Mouse (Mus musculus): Measurements from ENCODE around the gene Trp53bp1.
A peak's percentile ranks its signal among the peaks of the same experiment; 100 is the strongest.

Trp53bp1 gene

DNA sequence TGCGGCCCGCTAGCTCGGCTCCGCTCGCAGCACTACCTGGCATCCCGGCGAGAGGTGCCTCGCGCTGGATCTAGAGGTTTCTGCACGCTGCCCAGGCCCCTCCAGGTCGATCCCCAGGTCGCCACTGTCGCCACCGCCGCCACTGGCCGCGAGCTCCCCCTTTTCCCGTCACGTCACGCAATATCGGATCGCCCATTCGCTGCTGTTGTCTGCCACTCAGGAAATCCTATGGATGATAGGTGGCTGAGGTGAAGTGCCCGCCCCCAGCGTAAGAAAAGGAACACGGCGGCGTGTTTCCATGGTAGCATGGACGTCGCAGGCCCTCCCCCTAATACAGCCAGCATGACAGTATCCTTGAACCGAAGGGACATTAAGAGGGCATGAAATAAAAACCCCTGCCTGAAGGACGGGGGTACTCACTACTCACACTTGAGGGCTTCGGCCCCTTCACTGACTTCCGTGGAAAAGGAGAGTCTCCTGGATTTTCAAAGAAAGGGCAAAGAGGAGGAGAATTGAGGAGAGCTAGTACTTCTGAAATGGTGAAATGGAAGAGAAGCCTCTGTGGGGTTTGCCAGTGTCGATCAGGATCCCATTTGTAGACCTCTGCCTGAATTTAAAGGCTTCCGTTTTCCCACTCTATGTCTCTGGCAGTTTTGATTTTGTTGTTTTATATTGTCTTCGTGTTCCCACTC lies at the start of gene Trp53bp1:
TSS of gene Trp53bp1 (minus strand) at position 172 of the 692 bp plus-strand sequence.
- DNase-seq (ENCODE audit: low spot score in 2 of 2): peak; percentile 88 to 97

DNA sequence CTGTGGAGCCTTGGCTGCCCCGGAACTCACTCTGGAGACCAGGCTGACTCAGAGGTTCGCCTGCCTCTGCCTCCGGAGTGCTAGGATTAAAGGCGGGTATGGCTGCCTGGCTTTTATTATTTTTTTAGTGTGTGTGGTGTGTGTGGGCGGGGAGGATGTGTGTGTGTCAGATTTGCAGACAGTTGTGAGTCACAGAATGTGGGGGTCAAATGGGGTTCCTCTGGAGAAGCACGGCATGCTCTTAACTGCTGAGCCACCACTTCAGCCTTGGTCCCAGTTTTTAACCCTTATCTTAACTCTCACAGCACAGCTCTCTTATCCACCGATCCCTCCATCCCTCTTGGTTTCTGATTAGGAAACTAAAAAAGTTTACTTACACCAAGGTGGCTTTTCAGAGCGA lies 45.1 kb upstream of the Trp53bp1 start:
- no peak for DNase-seq (ENCODE audit: low spot score in 2 of 2)

DNA sequence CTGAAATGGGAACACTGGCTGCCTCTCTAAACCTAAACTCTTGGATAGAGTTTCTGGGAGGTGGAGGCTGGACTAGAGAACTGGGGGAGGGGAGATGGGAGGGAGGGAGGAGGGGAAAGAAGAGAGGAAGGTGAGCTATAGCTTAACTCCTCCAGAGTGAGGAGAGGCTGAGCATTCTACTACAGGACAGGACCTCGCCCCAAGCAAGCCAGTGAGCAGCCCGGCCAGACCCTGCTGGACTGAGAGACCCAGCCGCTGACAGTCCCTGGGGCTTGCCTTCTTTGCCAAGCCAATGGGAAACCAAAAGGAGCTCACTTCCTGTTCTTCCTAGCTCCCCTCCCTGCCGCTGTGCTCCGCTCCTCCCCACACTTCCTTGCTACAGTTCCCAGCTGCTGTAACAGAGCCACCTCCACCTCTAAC lies 37.8 kb upstream of the Trp53bp1 start:
- DNase-seq (ENCODE audit: low spot score in 2 of 2): no peak

DNA sequence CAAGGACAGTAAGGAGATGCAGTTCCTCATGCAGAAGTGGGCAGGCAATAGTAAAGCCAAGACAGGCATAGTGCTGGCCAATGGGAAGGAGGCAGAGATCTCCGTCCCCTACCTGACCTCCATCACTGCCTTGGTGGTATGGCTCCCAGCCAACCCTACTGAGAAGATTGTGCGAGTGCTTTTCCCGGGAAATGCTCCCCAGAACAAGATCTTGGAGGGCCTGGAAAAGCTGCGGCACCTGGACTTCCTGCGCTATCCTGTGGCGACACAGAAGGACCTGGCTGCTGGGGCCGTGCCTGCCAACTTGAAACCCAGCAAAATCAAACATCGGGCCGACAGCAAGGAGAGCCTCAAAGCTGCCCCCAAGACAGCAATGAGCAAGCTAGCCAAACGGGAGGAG lies 28.8 kb upstream of the Trp53bp1 start:
- no peak for DNase-seq (ENCODE audit: low spot score in 2 of 2)

DNA sequence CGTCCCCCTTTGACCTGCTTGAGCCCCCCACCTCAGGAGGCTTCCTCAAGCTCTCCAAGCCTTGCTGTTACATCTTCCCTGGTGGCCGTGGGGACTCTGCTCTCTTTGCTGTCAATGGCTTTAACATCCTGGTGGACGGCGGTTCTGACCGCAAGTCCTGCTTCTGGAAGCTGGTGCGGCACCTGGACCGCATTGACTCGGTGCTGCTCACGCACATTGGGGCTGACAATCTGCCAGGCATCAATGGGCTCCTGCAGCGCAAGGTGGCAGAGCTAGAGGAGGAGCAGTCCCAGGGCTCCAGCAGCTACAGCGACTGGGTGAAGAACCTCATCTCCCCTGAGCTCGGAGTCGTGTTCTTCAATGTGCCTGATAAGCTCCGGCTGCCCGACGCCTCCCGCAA lies 28.3 kb upstream of the Trp53bp1 start:
- no peak for DNase-seq (ENCODE audit: low spot score in 2 of 2)

DNA sequence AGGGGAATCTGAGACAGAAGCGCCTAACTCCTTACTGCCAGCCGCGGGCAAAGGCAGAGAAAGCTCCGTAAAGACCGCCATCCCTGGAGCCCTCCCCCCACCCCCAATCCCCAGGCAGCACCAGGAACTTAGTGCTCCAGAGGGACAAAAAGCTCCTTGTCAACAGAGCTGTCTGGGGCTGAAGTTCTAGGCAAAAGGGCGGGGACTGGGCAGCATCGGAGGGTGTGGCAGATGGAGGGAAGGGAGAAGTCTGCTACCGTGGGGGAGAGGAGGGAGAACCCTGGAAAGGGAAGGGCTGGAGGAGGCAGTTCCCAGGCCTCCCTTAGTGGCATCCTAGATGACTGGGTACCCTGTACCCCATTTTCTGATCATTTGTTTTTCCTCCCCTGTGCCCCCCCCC lies 26.9 kb upstream of the Trp53bp1 start:
- no peak for DNase-seq (ENCODE audit: low spot score in 2 of 2)

DNA sequence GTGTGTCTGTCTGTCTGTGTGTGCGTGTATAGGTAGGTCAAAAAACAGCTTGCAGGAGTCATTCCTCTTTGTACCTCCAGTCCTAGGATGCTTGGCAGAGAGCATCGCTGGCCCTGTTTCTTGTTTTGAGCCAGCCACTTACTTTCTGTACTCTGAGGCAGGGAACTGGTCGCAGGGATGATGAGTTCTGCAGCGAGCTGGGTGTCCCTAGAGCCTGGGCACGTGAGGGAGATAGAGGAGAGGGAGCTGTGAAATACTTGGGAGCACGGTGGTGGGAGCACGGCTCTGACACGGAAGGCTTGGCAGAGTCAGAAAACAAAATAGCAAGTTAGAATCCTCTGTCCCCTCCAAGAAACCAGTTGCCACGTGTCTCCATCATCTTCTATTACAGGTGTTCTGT lies 26.5 kb upstream of the Trp53bp1 start:
- DNase-seq (ENCODE audit: low spot score in 2 of 2): no peak

DNA sequence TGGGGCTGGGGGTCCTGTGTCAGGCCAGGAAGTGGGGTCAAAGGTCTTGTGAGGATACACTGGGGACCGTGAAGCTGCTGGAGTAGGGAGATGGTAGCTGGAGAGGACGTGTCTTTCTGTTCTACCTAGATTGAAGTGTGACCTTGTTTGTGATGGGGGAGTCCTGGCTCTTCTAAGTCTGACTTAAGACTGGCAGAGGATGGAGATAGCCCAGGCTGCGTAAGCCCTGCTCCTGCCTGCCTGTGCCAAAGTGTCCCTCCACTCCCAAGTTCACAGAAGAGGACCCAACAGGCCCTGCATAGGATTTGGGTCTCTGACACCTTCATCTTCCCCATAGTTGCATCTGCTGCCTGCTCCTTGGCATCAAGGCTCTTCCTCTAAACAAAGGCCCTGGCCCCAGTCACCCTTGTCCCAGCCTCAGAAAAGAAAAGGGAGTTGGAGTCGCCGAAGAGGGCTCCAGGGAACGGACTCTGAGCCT lies 25.6 kb upstream of the Trp53bp1 start:
- DNase-seq (ENCODE audit: low spot score in 2 of 2): no peak

DNA sequence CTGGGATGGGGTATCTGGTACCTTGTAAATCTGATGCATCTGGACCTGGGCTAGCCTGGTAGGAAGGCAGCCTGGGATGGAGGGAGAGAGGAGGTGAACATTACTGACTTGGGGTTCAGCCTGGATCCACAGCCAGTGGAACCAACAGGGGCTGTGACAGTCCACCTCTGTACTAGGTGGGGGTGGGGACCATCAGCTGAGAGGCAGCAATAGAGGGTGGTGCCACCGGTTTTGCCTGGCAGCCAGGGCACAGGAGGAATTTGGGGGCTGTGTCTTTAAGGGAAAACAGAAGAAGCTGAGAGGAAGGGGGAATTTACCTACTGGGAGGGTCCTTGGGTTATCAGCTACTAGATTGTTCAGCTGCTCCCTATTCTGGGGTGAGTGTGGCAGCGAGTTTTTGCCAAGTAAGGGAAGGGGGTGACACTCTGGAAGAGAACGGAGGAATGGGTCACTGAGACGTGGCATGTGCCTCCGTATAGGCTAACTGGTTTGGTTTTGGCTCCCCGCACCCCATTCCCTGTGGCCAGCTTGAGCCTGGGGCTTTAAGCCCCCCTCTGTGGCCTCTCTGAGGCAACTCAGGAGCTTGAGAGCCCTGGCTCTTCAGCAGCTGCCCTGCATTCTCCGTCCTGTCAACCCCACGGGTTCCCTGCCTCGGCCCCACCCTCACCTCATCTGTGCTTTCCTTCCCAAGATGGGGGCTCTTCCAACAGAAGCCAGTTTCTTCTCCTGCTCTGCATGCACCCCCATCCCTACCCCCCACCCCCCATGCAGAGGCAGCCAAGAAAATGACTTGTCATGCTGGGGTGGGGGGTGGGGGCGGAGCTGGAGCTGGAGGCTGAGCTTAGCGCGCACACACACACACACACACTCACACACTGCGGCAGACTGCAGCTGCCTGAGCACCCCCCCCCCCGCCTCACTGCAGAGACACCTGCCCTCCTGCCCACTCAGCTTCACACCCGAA lies 24.7 kb upstream of the Trp53bp1 start:
- peak in 1 of 2 experiments; percentile 69 for DNase-seq (ENCODE audit: low spot score in 2 of 2)

DNA sequence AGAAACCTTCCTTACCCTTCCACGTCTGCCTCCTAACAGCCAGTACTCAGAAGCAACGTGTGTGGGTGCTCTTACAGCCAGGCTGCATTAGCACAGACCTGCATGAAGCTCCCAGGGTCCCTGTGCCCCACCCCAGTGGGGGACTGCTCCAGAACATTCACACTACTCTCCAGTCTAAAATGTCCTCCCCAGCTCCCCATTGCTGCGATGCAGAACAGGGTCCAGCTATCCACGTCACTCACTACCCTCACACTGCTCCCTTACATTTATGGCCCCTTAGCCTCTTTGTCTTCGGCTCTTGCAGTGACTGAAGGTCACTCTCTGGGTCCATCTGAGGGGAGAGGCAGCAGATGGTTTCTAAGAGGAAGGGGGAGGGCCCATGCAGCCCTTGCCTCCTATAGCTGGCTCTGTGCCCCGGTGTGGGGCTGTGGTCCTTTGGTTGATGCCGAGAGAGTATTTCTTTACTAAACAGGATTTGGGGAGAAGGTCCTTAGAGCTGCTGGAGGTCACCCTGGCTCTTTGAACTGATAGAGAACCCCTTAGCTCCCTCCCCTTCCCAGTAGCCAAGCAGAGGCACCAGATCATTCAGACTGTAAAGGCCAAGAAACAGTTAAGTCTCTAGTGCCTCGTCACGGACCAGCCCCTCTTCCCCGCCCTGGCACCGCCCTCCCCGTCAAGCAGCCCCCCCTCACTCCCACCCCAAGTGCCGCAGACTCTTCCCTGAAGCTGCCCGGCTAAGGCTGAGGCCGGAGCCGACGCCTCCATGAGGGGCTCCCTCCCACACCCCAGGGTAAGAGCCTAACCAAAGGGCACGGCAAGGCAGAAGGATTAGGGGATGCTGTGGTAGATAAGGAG lies 23.8 kb upstream of the Trp53bp1 start:
- peak in 1 of 2 experiments; percentile 75 for DNase-seq (ENCODE audit: low spot score in 2 of 2)

DNA sequence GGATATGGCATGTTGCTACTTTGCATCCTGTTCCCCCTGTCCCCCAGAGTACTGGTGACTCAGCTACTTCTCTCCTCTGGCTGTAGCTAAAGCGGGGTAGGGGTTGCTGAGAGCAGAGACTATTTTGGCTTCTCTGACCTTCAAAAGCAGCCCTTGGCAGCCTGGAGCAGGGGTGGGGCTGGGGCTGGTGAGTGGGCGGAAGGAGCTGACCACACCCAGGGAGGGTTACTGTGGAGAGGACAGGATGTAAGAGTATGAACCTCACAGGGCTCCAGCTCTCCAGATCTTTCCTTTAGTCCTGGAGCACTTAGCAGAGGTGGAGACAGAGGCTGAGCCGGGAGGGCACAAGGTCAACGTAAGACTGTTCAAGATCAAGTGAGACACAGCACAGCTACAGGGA lies 23.0 kb upstream of the Trp53bp1 start:
- DNase-seq (ENCODE audit: low spot score in 2 of 2): no peak

DNA sequence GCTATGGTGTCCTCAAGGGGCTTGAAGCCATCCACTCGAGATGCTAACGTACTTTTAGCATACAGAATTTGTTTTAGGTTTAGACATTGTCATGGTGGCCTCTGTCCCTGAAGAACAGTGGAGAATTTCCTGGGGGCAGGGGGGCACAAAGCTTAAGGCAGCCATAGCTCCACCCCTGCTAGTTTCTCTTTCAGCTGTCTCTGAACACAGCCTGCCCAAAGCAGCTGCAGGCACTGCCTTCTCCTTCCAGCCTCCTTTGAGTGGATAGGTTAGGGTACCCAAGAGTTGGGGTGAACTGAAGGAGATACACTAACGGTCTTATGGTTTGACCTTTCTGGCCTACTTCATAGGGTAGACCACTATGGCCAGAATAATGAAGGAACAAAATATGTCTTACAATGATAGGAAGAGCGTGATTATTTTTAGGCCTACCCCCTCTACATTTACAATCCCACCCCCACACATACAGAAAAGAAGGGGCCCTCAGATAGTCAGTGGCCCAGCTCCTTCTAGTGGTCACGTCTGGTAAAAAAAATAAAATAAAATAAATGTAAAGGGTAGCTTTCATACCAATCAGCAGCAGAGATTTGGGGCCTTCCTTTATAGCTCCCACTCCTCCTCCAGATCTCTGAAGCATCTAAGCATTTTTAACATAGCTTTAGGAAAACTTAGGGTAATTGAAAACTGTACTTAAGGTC lies 21.3 kb upstream of the Trp53bp1 start:
- DNase-seq (ENCODE audit: low spot score in 2 of 2): no peak

DNA sequence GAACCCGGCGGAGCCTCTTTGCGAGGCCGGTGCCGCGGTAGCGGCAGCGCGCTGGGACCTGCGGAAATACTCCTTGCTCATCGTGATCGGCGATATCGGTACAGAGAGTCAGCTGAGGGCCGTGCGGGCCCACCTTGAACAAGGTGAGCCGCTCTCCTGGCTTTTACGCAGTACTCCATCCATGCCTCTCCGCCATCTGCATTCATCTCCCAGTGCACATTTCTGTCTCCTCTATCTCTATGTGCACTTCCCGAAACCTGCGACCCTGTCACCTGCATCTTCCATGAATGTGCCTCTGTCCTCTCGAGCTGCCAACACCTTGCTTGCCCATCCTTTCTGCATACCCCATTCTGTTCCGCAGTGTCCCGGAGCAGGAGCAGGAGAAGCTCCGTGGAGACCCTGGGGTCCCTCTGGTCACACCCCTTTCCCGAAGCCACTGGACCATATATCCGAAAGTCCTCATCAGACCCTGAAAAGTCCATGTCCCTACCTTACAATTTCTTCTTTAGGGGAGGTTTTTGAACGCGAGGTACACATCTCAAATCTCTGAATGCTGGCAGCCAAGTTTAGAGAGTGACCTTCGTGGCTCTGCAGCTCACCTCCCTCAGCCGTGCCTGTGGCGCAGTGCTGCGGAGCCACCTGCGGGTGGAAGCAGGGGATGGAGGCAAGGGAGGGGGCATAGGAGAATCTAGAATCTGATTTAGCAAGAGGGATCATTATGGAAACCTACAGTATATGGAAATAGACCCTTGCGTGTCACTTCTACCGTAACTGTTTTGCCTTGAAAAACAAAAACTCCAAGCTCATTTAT lies 18.7 kb upstream of the Trp53bp1 start:
- DNase-seq (ENCODE audit: low spot score in 2 of 2): no peak

DNA sequence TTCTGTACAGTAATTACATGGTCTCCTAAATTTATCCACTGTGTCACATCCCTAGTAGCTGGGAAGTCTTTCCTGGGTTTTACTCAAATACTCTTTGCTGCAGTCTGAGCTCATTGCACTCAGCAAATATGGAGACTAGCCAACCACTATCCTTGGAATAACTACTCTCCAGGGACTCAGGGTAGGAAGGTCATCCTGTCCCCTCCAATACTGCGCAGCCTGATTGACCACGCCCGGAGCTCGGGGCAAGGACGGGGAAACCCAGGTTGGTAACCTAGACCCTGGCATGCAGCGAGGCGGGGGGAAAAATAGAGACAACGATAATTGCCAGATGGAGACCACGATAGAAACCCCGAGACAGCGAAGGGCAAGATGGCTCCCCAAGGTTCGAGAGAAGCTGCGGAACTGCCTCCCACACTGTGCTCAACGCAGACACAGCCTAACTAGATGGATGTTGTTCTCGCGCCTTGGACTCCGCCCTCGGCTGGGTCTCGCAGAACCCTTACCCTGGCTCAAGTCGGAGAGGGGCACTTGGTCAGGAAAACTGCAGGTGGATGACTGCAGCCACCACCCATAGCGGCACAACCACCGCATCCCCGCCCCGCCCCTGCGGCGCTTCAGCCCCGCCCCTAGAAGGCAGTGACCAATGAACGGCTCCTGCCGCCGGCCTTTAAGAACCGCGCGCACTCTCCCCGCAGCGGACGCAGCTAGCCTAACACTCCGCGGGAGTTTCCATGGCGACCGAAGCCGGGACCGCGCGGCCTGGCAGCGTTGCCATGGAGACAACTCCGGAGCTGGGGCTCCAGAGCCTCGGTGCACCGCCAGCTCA lies 17.9 kb upstream of the Trp53bp1 start, which contains the start of gene Map1a:
TSS of gene Map1a (plus strand) at position 700 of the 829 bp plus-strand sequence.
- DNase-seq (ENCODE audit: low spot score in 2 of 2): peak; percentile 93 to 98

DNA sequence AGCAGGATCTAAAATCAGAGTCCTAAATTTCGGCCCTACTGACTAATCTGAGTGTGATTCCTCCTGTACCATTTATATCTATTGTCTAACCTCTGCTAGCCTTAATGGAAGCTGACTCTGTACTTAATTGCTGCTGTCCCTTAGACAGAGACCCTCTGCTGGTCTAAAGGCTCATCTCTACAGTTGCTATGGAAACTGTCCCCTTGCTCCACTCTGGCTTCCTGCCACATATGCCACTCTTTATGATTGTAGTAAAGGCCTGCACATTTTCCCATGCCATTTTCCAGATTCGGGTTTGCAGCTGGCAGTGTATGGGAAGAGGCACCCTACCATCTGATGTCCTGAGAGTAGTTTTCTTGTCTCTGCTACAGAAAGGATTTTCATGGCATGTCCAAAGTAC lies 16.6 kb upstream of the Trp53bp1 start:
- no peak for DNase-seq (ENCODE audit: low spot score in 2 of 2)

DNA sequence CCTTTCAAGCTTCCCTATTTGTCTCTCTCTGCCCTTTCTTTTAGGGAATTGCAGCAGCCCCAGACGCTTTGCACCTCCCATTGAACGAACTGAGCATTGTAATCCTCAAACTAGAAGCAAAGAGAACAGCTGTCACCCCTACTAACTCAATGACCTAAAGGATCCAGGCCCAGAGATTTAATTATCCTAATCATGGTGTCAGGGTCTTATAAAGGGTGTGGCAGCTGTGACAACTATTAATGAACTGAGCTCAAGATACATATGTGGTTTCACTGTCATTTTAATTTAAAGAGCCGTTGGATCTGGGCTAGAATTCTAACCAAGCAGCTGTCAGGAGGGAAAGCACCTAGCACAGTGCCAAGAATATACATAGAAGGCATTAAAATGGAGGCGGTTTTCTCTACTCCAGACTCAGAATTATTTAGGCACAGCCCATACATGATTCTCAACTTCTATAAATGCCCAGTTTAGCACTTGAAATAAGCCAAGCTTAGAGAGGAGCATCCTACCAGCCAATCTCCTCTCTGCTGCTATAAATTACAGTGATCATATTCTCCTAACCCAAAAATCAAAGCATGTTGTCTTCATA lies 815 bp upstream of the Trp53bp1 start:
- peak in 1 of 2 experiments; percentile 51 for DNase-seq (ENCODE audit: low spot score in 2 of 2)

DNA sequence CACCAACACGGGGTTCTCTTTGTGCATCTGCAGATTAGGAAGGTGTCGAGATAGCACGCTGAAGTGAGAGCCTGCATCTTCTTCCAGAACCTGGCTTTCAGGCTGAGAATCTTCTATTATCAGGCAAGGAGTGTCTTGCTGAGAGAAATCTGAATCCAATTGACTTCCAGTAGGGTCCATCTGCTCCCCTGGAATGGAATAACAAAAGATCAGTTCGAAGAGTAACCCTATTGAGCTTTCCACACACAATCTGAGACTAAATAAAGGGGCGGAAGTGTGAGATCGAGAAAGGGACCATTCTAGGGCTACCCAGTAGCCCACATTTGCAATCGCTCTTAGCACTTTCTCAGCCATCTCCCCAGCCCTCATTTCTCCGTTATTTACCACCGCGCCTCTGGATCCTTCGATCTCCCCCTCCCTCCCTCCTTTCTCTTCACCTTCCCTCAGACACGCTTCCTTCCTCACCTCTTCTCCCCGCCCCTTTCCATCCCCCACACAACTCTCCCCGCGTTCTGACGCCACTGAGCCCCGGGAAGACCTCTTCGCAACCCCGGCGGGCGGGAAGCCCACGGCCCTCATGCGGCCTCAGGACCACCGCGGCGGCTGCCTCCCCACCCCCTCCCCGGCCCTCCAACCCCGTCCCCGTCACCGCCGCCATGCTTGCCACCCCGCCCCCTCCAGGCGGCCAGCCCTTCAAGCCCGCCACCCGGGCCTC lies 529 bp downstream of the Trp53bp1 start:
- DNase-seq (ENCODE audit: low spot score in 2 of 2): no peak

DNA sequence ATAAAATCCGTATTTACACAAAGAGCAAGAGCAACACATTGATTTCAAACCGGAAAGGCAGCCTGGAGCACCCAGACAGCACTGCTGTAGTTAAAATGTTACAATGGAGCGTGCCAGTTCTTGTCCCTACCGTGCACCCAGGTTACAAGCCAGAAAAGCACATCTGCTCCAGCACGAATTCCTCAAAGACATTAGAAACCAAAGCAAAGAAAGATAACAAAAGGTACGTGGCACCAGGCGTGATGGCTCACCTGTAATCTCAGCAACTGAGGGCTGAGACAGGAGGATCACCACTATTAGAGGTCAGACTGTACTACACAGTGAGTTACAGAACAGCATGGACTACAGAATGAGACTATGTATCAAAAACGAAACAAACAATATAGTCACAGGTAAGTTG lies 2.8 kb downstream of the Trp53bp1 start:
- no peak for DNase-seq (ENCODE audit: low spot score in 2 of 2)
